Mouse (Mus musculus) Patski (cell line): ENCODE data around the gene Sumo2. TPM values are rescaled to one million over a fixed set of nuclear protein-coding genes. Genes with fewer than 3 reads are reported as not detected.

Experiments used
- ATAC-seq: fragments of 100-300 bp; one replicate; pipeline ENCODE4 v1.8.0; 2021
- CTCF ChIA-PET: fragments of 350-600 bp; sonication (Branson Sonifier 250); formaldehyde crosslinking; loops from one replicate; lab custom pipeline; 2022; ENCODE audit warnings: inconsistent platforms; lab: Charles Lee
- POLR2A ChIA-PET: fragments of 350-600 bp; sonication (Branson Sonifier 250); formaldehyde crosslinking; loops from one replicate; lab custom pipeline; 2022; ENCODE audit warnings: antibody characterized with exemption, inconsistent platforms; lab: Charles Lee
- DNase-seq: peaks from one replicate; pipeline ENCODE4 v3.0.0-alpha.2; 2011; ENCODE audit warnings: low read depth, low spot score
- H3K27me3 ChIP-seq: fragments of 371-371 bp; one replicate; pipeline ENCODE4 v1.5.1; 2021
- CTCF ChIP-seq: fragments of 100-300 bp; IDR thresholded peaks from one replicate; pipeline ENCODE4 v1.5.1; 2021
- in situ Hi-C: fragments of 300-500 bp; cut with MboI; formaldehyde crosslinking; loops from 3 replicates; pipeline ENCODE4 v1.11.1; 2018; ENCODE audit warnings: low pct_unique_long_range_greater_than_20kb, mixed read lengths
- polyA plus RNA-seq: library from polyadenylated mRNA; unstranded; gene quantifications from one replicate; pipeline ENCODE4 v1.2.3, GENCODE M21; 2021

The Sumo2 gene
- polyA plus RNA-seq, 1 experiment from 2014 or later: 381 TPM

DNA sequence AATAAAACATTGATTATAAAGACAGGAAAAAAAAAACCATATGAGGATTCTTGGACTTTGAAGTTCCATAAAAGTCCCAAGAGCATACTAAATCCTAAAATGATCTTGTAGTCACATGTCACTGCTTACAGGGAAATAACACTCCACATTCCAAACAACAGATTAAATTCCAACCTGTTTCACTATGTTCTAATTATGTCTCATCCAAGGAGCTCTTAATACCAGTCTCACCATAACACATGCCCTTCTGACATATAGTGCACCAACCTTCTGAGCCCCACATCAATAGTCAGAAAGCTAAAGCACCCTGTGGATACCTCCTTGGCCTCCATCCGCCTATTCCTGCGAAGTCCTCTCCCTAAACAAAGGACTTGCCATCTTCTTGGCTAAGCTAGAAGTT, 15.9 kb downstream of the Sumo2 start:
- ATAC-seq (no peak), DNase-seq (no peak)
- CTCF ChIA-PET: no interaction called here
- POLR2A ChIA-PET: no interaction called here
- in situ Hi-C loops: no loop called here
- TF ChIP-seq CTCF: no peak
- no peaks in the 10 kb centered on the region for H3K27me3 ChIP-seq

DNA sequence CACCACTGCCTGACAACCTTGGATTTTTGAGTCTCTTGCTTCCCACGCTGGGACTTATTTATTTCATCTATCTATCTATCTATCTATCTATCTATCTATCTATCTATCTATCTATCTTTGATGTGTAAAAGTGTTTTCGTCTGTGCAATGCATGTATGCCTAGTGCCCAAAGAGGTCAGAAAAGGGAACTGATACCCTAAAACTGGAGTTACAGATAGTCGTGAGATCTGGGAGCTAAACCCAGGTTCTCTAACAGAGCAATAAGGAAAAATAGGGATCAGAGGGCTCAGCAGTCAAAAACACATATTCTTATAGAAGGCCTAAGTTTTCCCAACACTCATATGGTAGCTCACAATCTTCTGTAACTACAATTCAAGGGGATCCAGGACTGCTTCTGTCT, 16.5 kb downstream of the Sumo2 start:
- CTCF ChIA-PET: no interaction called here
- no peak for TF ChIP-seq CTCF
- in situ Hi-C loops: no loop called here

DNA sequence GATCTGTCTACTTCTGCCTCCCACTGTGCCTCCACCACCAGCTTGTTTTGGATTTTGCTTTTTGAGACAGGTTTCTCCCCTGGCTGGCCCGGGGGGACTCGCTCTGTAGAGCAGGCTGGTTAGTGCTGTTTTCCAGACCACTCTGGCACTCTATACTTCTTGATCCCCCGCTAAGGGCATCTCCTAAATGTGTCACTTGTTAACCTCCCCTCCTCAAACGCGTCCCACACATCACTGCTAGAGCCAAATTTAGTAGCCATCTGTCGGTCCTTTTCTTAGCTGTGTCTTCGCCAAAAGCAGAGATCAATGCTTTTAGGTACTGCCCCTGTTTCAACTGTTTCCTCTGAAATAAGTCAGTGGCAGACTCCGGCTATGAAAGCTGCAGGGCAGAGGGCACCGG, 17.4 kb downstream of the Sumo2 start:
- ChIA-PET CTCF (no interaction called here), POLR2A (interaction anchor here (0.7 kb wide), 1 partner anchor 15 kb away, joined by 5 read pairs; no protein-coding TSS in a partner anchor)
- TF ChIP-seq CTCF: no peak
- in situ Hi-C loops: no loop called here
- no peaks in the 10 kb centered on the region for H3K27me3 ChIP-seq
- no peak for ATAC-seq
- no peak for DNase-seq

More for the DNA sequence above, 16.5 kb downstream of the Sumo2 start:
- ATAC-seq (no peak), DNase-seq (no peak)
- POLR2A ChIA-PET: interaction anchor here (0.7 kb wide), 1 partner anchor 16 kb away, joined by 5 read pairs; no protein-coding TSS in a partner anchor
- H3K27me3 ChIP-seq: no peaks in the 10 kb centered on the region

DNA sequence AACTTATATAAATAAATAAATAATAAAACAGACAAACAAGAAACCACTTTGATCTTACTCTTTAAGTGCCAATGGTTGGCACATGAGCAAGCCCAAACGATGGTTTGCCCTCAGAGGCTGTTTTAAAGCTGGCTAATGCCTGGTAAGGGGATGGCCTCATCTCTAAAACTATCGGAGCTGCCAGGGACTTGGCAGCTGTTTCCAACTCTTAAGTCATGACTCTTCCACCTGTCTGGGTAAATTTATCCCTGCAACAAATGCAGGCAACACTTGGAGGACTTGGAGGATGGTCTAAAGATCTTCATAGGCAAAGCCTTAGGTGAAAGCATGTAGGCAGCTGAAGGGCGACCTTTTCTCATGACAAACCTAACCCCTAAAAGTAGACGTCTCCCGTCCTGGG, 19.1 kb downstream of the Sumo2 start:
- no peak for TF ChIP-seq CTCF
- ChIA-PET POLR2A (no interaction called here), CTCF (no interaction called here)
- in situ Hi-C loops: no loop called here
- ATAC-seq: no peak
- DNase-seq: no peak
- H3K27me3 ChIP-seq: no peaks in the 10 kb centered on the region

DNA sequence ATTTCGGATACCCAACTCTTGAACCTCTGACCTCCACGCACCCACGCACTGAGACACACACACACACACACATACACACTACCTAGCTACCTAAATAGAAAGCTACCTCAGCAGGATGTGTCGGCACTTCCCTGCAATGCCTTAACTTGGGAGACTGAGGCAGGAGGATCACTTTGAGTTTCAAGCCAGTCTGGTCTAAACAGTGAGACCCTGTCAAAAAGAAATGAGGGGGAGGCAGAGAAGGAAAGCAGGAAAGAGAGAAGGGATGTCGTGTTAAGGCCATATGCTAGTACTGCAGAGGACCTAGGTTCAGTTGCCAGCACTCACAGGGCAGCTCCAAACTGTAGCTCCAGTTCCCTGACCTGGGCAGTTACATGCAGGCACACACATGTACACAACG, 21.1 kb downstream of the Sumo2 start:
- H3K27me3 ChIP-seq: no peaks in the 10 kb centered on the region
- ATAC-seq (no peak), DNase-seq (no peak)
- ChIA-PET POLR2A (interaction anchor here (1.7 kb wide), 2 partner anchors 10 to 21 kb away, joined by 6 to 8 read pairs; partner anchors contain the start of gene Sumo2), CTCF (interaction anchor here (1.2 kb wide), 1 partner anchor 33 kb away, joined by 3 read pairs; no protein-coding TSS in a partner anchor)
- in situ Hi-C loops: no loop called here
- no peak for TF ChIP-seq CTCF

DNA sequence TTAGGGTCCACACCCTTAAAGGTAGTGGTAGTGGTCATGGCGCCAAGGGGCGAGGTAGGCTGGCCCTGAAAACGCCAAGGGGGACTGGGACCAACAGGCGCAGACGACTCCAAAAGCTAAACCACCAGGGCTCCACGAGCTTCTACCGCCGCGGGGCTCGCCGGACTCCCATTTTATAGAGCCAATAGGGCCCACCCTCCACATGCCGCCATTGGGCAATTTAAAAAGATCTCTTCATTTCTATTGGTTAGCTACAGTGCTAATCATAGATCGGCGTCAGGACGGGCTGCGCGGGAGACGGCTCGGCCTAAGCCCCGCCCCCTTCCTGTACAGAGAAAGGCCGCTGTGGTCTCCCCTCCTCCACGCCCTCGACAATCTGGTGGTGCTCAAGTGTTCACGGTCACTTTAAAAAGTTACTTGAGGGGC, 21.8 kb downstream of the Sumo2 start, which contains the start of gene Jpt1:
Gene Jpt1 (minus strand): TSS at position 150 of the 426 bp plus-strand sequence.
- peak; percentile 88 for DNase-seq
- in situ Hi-C loops: no loop called here
- POLR2A ChIA-PET: interaction anchor here (0.8 to 1.7 kb wide), 4 partner anchors 11 to 54 kb away, joined by 3 to 8 read pairs (median 5); partner anchors contain the start of gene Sumo2
- CTCF ChIA-PET: interaction anchor here (1.2 kb wide), 1 partner anchor 32 kb away, joined by 3 read pairs; no protein-coding TSS in a partner anchor
- H3K27me3 ChIP-seq: no peaks in the 10 kb centered on the region
- ATAC-seq: peak; percentile 89
- TF ChIP-seq CTCF: no peak

DNA sequence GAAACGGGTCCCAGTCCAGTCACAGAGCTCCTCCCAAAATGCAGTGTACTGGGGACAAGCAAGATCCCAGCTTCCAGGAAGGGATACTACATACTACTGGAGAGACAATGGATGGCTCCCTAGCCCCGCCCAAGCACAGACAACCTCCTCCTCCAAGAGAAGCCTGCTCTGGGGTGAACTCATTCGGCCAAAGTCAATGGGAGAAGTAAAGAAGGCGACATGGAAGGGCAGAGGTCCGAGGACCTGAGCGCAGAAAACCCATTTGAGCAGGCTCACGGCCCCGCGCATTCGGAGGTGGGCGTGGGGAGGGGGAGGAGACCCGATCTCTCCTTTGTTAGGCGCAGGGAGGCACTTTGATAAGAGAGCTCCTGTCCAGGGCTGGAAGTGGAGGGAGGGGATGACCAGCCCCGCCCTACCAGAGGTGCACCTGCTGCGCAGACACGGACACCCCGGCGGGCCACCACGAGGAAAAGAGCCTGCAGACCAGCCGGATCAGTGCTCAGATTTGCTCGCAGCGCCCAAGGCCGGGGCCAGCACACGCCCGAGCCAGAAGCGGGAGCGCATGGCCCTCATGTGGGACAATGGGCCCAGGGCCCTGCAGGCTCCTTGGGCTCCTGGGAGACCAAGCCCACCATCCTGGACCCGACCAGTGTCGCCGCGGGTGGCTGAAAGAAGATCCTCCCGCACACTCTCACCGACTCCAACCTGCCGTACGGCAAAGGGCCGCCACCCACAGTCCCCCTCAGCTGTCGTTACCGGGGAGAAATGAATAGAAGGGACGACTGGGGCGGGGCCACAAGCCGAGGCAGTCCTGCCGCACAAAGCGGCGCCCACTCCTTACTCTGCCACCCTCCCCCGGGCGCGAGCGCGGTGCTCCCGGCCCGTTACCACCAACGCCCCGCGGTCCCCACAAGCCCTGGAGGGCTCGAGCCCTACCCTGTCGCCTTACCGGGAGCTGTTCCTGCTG, 22.5 kb downstream of the Sumo2 start:
- POLR2A ChIA-PET: interaction anchor here (0.8 to 1.7 kb wide), 7 partner anchors 12 to 53 kb away, joined by 3 to 8 read pairs (median 5); partner anchors contain the start of genes Nt5c and Sumo2
- in situ Hi-C loops: no loop called here
- ATAC-seq (peak; percentile 49), DNase-seq (no peak)
- H3K27me3 ChIP-seq: no peaks in the 10 kb centered on the region
- CTCF ChIA-PET: no interaction called here
- TF ChIP-seq CTCF: no peak

DNA sequence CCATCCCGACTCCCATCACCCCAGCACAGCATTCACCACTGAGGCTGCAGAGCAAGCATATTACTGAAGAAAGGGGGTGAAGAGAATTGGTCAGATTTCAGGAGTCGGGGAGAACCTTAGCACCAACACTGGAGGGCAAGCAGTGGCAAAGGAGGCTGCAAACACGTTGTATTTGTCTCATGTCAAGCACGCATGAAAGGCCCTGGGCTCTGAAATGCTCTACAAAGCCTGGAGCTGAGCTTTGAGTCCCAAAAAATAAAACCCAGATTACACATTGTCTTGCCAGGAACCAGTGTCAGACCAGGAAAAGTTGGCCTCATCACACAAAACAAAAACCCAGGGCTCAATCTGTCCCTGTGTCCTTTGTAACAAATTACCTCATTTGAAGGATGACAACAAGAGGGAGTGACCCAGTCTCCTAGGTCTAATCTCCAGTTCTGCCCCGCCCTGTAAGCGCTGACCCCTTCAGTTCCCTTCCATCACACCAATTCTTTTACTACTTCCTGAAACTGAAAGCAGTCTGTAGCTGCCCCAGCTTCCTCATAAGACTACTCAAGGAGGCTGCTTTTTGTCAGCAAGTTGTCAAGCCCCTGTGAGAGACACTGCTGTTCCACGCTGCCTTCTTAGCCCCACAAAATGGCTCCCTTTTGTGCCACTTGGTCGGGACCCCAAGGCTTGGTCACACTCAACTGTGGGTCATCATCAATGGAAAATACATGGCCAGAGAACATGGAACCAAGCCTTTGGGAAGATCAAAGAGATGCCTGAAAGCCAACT, 23.5 kb downstream of the Sumo2 start:
- POLR2A ChIA-PET: interaction anchor here (1.2 to 1.3 kb wide), 2 partner anchors 11 to 21 kb away, joined by 5 to 7 read pairs; partner anchors contain the start of gene Nt5c

DNA sequence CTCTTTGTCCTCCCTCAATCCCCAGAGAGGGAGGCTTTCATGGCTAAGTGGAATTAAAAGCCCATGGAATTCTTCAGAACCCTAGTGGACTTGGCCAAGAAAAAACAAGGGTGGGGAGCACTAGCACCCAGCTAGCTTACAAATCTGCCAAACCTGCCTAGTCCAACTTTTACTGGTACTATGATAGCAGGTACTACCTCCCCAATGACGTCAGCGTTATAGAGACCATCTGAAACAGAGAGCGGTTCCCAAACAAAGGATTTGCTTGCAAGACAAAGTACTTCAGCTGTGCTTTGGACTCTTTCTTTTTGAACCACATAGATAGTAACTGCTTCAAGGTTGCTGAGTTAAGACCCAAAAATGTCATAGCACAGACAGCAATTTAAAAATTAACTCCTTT, 24.1 kb downstream of the Sumo2 start:
- TF ChIP-seq CTCF: no peak
- POLR2A ChIA-PET: no interaction called here
- no peak for DNase-seq
- no peaks in the 10 kb centered on the region for H3K27me3 ChIP-seq
- in situ Hi-C loops: no loop called here
- CTCF ChIA-PET: no interaction called here
- ATAC-seq: no peak

More for the DNA sequence above, 23.5 kb downstream of the Sumo2 start:
- DNase-seq (no peak), ATAC-seq (no peak)
- in situ Hi-C loops: no loop called here
- TF ChIP-seq CTCF: no peak
- H3K27me3 ChIP-seq: no peaks in the 10 kb centered on the region
- CTCF ChIA-PET: no interaction called here

DNA sequence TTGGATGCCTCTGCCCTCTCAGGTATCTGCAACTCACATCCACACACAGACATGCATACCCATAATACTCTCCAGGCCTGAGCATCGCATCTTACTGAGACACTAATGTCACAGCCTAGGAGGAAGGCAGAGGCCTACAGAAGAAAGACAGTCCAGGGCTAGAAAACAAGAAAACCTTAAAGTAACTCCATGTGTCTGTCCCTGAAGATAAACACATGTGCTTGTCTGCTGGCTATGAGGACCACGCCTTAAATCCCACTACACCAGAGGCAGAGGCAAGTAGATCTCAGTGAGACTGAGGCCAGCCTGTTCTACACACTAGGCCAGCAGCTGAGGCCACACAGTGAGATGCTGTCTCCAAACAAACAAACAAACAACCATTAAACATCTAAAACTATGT, 25.0 kb downstream of the Sumo2 start:
- ATAC-seq (no peak), DNase-seq (no peak)
- ChIA-PET POLR2A (no interaction called here), CTCF (no interaction called here)
- TF ChIP-seq CTCF: no peak
- no peaks in the 10 kb centered on the region for H3K27me3 ChIP-seq
- in situ Hi-C loops: no loop called here
